Mouse (Mus musculus) heart, postnatal 36 days (tissue): ENCODE data around the gene Vmn1r210. TPM values are rescaled to one million over a fixed set of nuclear protein-coding genes. Genes with fewer than 3 reads are reported as not detected.
"Not testable (repeated sequence)": the region's sequence is repeated elsewhere in the genome, so short reads cannot be mapped to it uniquely, and the experiment has no call there.

ENCODE experiments used
- DNase-seq, 2 experiments: peaks; one replicate each; pipeline ENCODE4 v3.0.0; 2021 to 2022
- intact Hi-C: fragments of 180-260 bp; cut with DNase I; formaldehyde crosslinking; loops from one replicate; pipeline ENCODE4 v1.15.1; 2025
- total RNA-seq, 2 experiments: library from RNA; stranded (reverse); gene quantifications; 2 replicates each; pipeline ENCODE4 v1.2.3; 2021

The Vmn1r210 gene
- not detected for total RNA-seq

DNA sequence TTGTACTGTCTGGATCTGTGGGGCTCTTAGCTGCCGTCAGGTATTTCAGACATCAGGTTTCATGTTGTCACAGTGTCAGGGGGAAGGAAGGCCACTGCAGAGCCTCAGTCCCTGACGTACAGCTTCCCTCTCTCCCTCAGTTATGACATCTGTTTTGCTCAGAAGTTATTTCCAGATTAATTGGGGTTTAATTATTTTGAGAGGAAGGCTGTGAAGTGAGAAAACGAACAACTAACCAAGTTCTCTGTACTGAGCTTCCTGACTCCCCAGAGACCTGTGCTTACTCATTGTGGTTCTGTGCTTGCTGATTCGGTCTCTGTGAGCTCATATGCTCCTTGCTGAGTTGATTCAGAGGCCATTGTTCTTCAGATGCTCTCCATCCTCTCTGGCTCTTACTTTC is at the start of gene Vmn1r210:
Gene Vmn1r210 (minus strand): TSS at position 101 of the 400 bp plus-strand sequence.
- intact Hi-C loops, result no loop called here

GRCm38 (mm10) chr13:22879257-22879656 is 48.1 kb upstream of the Vmn1r210 start:
- intact Hi-C loops, result no loop called here

More for the DNA sequence above, at the start of gene Vmn1r210:
- no peak for DNase-seq

GRCm38 (mm10) chr13:22857461-22857860 is 26.3 kb upstream of the Vmn1r210 start, which contains the start of gene Vmn1r211:
Gene Vmn1r211 (minus strand): TSS chr13:22857561.
- no peak for DNase-seq
- intact Hi-C loops, result no loop called here

More at GRCm38 (mm10) chr13:22879257-22879656, 48.1 kb upstream of the Vmn1r210 start:
- DNase-seq, result no peak

DNA sequence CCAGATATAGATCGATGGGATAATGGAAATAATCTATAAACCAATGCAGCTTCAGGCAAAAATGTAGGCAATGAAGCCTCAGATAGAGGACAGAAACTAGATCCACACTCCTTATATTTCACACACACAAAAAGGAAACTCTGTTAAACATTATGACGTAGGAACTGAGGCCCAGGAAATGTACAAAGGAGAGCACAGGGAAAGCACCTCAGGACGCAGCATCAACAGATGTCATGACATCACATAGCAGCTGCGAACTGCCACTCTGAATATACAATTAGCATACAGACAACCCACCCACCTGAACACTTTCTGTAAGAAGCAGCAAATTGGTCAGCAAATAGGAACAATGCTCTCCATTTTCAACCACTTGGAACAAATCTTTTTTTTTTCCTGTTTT is 23.6 kb upstream of the Vmn1r210 start:
- DNase-seq, result no peak
- intact Hi-C loops, result no loop called here

DNA sequence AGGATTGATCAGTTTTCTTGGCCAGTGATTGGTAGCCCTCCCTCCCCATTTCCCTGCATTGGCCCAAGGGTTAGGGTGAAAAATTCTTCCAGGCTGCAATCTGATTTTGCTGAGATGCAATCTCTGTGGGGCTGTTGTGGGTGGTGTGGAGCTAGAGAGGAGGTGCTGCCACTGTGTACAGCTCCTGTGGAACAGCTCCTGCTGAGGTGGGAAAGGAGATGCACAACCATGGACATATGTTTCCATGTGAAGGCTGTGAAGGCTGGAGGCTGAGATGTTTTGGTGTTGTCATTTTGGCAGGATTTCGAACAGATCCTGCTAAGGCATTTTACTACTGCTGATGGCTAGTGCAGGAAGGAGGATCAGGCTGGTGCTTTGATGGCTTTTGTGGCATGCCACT is 15.7 kb upstream of the Vmn1r210 start:
- DNase-seq, result no peak
- intact Hi-C loops, result no loop called here

DNA sequence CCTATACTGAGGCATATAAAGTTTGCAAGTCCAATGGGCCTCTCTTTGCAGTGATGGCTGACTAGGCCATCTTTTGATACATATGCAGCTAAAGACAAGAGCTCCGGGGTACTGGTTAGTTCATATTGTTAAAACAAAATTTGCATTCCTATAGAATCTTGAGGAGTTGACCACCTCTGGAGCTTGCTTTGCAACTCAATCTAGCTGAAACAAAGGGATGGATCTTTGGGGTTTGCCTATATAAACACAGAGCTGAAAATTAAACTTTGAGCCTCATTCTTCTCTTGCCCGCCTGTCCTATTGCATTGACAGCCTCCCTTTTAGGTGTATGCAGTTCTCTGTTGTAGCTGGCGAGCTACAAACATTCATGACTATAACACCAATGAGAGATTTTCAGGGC is 13.2 kb upstream of the Vmn1r210 start:
- DNase-seq, intact Hi-C loops: not testable (repeated sequence)

DNA sequence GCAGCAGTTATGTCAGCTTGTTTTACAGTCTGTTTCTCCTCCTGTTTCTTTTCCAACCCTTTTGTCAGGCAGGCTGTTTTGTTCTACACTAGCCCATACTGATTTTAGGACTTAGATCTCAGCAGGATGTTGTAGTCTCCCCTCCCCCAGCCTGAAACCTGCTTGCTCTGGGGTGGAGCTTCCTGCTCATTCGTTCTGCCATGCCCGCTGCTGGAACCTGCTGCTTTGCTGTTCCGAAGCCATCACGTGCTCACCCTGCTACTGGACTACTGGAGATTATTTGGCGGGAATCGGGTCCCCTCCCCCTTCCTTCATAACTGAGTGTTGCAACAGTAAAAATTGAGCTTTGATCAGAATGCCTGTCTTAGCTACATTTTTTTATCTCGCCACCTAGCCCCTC is 1.8 kb downstream of the Vmn1r210 start:
- intact Hi-C loops, result not testable (repeated sequence)

GRCm38 (mm10) chr13:22821601-22822000 is 9.5 kb downstream of the Vmn1r210 start:
- intact Hi-C loops, DNase-seq: not testable (repeated sequence)

More for the DNA sequence above, 1.8 kb downstream of the Vmn1r210 start:
- not testable (repeated sequence) for DNase-seq

GRCm38 (mm10) chr13:22809582-22809981 is 21.6 kb downstream of the Vmn1r210 start, which contains the start of gene Vmn1r209:
Gene Vmn1r209 (minus strand): TSS chr13:22809682.
- DNase-seq, intact Hi-C loops: not testable (repeated sequence)

DNA sequence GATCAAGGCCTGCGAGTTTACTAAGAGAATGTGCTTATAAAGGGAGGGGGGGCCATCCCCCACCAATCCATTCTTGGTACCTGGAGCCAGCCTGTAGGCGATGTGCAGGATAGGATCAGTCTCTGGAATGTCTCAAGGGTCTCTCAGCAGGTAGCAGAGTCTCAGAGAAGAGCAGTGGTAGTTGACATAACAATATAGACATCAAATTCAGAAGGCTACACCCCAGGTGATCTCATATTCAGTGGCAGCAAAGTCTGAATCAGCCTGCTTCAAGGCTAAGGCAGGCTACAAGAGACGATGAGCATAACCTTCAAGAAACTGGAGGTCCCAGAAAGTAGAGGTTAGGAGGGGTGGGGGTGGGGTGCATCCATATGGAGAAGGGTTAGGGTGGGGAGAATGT is 43.1 kb downstream of the Vmn1r210 start:
- DNase-seq, result not testable (repeated sequence)
- intact Hi-C loops, result loop anchor here (10.0 kb wide), 1 partner anchor 113 kb away; no protein-coding TSS in a partner anchor

GRCm38 (mm10) chr13:22784159-22784558 is 47.0 kb downstream of the Vmn1r210 start:
- intact Hi-C loops, result loop anchor here (10.0 kb wide), 1 partner anchor 109 kb away; no protein-coding TSS in a partner anchor

GRCm38 (mm10) chr13:22777300-22777699 is 53.8 kb downstream of the Vmn1r210 start, which contains the start of gene Vmn1r208:
Gene Vmn1r208 (minus strand): TSS chr13:22777400.
- DNase-seq, intact Hi-C loops: not testable (repeated sequence)

More at GRCm38 (mm10) chr13:22784159-22784558, 47.0 kb downstream of the Vmn1r210 start:
- DNase-seq, result not testable (repeated sequence)

Other genes starting within 250 kb of the Vmn1r210 start
- not detected for gene Vmn1r205, start 238.3 kb downstream of the Vmn1r210 start, total RNA-seq
- not detected for gene Vmn1r206, start 207.1 kb downstream of the Vmn1r210 start, total RNA-seq
- not detected for gene Vmn1r207-ps, start 101.7 kb downstream of the Vmn1r210 start, total RNA-seq
- not detected for gene Vmn1r208, start 53.9 kb downstream of the Vmn1r210 start, total RNA-seq
- gene Vmn1r209, start 21.7 kb downstream of the Vmn1r210 start, total RNA-seq, result not detected
- not detected for gene Vmn1r211, start 26.2 kb upstream of the Vmn1r210 start, total RNA-seq
- gene Vmn1r212, start 52.9 kb upstream of the Vmn1r210 start, total RNA-seq, result not detected
- gene Vmn1r213, start 176.3 kb upstream of the Vmn1r210 start, total RNA-seq, result not detected
- not detected for gene Vmn1r214, start 199.1 kb upstream of the Vmn1r210 start, total RNA-seq
- not detected for gene Vmn1r215, start 236.7 kb upstream of the Vmn1r210 start, total RNA-seq